Mouse (Mus musculus): ENCODE results near the gene Snapin. TPM values are rescaled to one million over a fixed set of nuclear protein-coding genes. Genes with fewer than 3 reads are reported as not detected.
A peak's percentile ranks its signal among the peaks of the same experiment; 100 is the strongest.

Snapin gene
- polyA plus RNA-seq (2021): 104 TPM

GRCm38 (mm10) chr3:90490696-90491256 lies at the start of gene Snapin:
Gene Snapin, minus strand, starts transcription at chr3:90491033.
- CTCF ChIA-PET: interaction anchor here (0.6 to 5.0 kb wide), 16 partner anchors 11 to 219 kb away, joined by 3 to 48 read pairs (median 5); partner anchors contain the start of genes S100a1, S100a13 and S100a7a
- TF ChIP-seq CTCF (IDR thresholded peaks at IDR 0.05): peak; percentile 100
- in situ Hi-C loops (cut with MboI; ENCODE audit: low pct_unique_long_range_greater_than_20kb): loop anchor here (5.0 kb wide), 1 partner anchor 217 kb away; no protein-coding TSS in a partner anchor
- POLR2A ChIA-PET: interaction anchor here (0.6 to 1.4 kb wide), 5 partner anchors 12 to 124 kb away, joined by 3 read pairs; no protein-coding TSS in a partner anchor
- H3K27me3 ChIP-seq: no peaks in the 10 kb centered on the region
- DNase-seq (ENCODE audit: low read depth, low spot score): peak; percentile 92
- peak; percentile 99 for ATAC-seq

- POLR2A ChIA-PET: interaction anchor here (1.1 to 1.5 kb wide), 5 partner anchors 13 to 76 kb away, joined by 3 to 4 read pairs (median 3); no protein-coding TSS in a partner anchor
- TF ChIP-seq CTCF (IDR thresholded peaks at IDR 0.05): no peak
- DNase-seq (ENCODE audit: low read depth, low spot score): no peak
- CTCF ChIA-PET: interaction anchor here (1.0 to 4.6 kb wide), 7 partner anchors 8 to 78 kb away, joined by 3 to 38 read pairs (median 4); partner anchors contain the start of gene S100a14
- ATAC-seq: no peak
- no peaks in the 10 kb centered on the region for H3K27me3 ChIP-seq
- in situ Hi-C loops (cut with MboI; ENCODE audit: low pct_unique_long_range_greater_than_20kb): no loop called here
These were observed 47.1 kb upstream of the Snapin start for GRCm38 (mm10) chr3:90537905-90538296.

GRCm38 (mm10) chr3:90537141-90537904 lies 46.5 kb upstream of the Snapin start, which contains the start of gene S100a16:
Gene S100a16, plus strand, starts transcription at chr3:90537254.
- no peak for TF ChIP-seq CTCF (IDR thresholded peaks at IDR 0.05)
- H3K27me3 ChIP-seq: no peaks in the 10 kb centered on the region
- POLR2A ChIA-PET: interaction anchor here (0.7 to 1.5 kb wide), 9 partner anchors 10 to 78 kb away, joined by 3 to 4 read pairs (median 3); partner anchors contain the start of gene S100a14
- peak; percentile 67 for DNase-seq (ENCODE audit: low read depth, low spot score)
- peak; percentile 97 for ATAC-seq
- in situ Hi-C loops (cut with MboI; ENCODE audit: low pct_unique_long_range_greater_than_20kb): no loop called here
- CTCF ChIA-PET: interaction anchor here (1.0 to 4.6 kb wide), 11 partner anchors 9 to 78 kb away, joined by 3 to 38 read pairs (median 4); partner anchors contain the start of gene S100a14

GRCm38 (mm10) chr3:90535446-90535845 lies 44.6 kb upstream of the Snapin start:
- no peak for DNase-seq (ENCODE audit: low read depth, low spot score)
- no peak for ATAC-seq
- in situ Hi-C loops (cut with MboI; ENCODE audit: low pct_unique_long_range_greater_than_20kb): no loop called here
- TF ChIP-seq CTCF (IDR thresholded peaks at IDR 0.05): no peak
- no peaks in the 10 kb centered on the region for H3K27me3 ChIP-seq
- CTCF ChIA-PET: interaction anchor here (0.9 to 4.6 kb wide), 4 partner anchors 10 to 80 kb away, joined by 3 to 38 read pairs (median 10); partner anchors contain the start of gene S100a14
- POLR2A ChIA-PET: no interaction called here

- H3K27me3 ChIP-seq: no peaks in the 10 kb centered on the region
- in situ Hi-C loops (cut with MboI; ENCODE audit: low pct_unique_long_range_greater_than_20kb): no loop called here
- DNase-seq (ENCODE audit: low read depth, low spot score): no peak
- CTCF ChIA-PET: interaction anchor here (1.3 to 1.4 kb wide), 2 partner anchors 12 to 52 kb away, joined by 3 read pairs; no protein-coding TSS in a partner anchor
- ATAC-seq: no peak
- POLR2A ChIA-PET: no interaction called here
- TF ChIP-seq CTCF (IDR thresholded peaks at IDR 0.05): no peak
These were observed 40.9 kb upstream of the Snapin start for GRCm38 (mm10) chr3:90531713-90532112.

- no peaks in the 10 kb centered on the region for H3K27me3 ChIP-seq
- DNase-seq (ENCODE audit: low read depth, low spot score): no peak
- ATAC-seq: no peak
- CTCF ChIA-PET: interaction anchor here (1.0 to 6.2 kb wide), 6 partner anchors 9 to 125 kb away, joined by 4 to 66 read pairs (median 22); partner anchors contain the start of genes S100a16, S100a6 and S100a7a
- in situ Hi-C loops (cut with MboI; ENCODE audit: low pct_unique_long_range_greater_than_20kb): no loop called here
- POLR2A ChIA-PET: interaction anchor here (0.8 to 1.3 kb wide), 5 partner anchors 9 to 87 kb away, joined by 3 to 4 read pairs (median 3); partner anchors contain the start of gene S100a16
- TF ChIP-seq CTCF (IDR thresholded peaks at IDR 0.05): no peak
These were observed 36.5 kb upstream of the Snapin start for GRCm38 (mm10) chr3:90527291-90527873.

GRCm38 (mm10) chr3:90526580-90526979 lies 35.7 kb upstream of the Snapin start, which contains the start of gene S100a14:
Gene S100a14, plus strand, starts transcription at chr3:90526856.
- ATAC-seq (no peak), DNase-seq (ENCODE audit: low read depth, low spot score) (no peak)
- in situ Hi-C loops (cut with MboI; ENCODE audit: low pct_unique_long_range_greater_than_20kb): no loop called here
- CTCF ChIA-PET: interaction anchor here (0.9 to 6.2 kb wide), 17 partner anchors 10 to 179 kb away, joined by 3 to 66 read pairs (median 6); partner anchors contain the start of genes Chtop, S100a16, S100a3 and S100a6
- POLR2A ChIA-PET: interaction anchor here (0.8 to 1.3 kb wide), 4 partner anchors 10 to 88 kb away, joined by 3 to 4 read pairs (median 3); partner anchors contain the start of gene S100a16
- no peaks in the 10 kb centered on the region for H3K27me3 ChIP-seq
- TF ChIP-seq CTCF (IDR thresholded peaks at IDR 0.05): no peak

- in situ Hi-C loops (cut with MboI; ENCODE audit: low pct_unique_long_range_greater_than_20kb): no loop called here
- no peak for ATAC-seq
- H3K27me3 ChIP-seq: no peaks in the 10 kb centered on the region
- no peak for DNase-seq (ENCODE audit: low read depth, low spot score)
- ChIA-PET CTCF (interaction anchor here (0.9 to 6.2 kb wide), 21 partner anchors 10 to 184 kb away, joined by 3 to 66 read pairs (median 6); partner anchors contain the start of genes Chtop, S100a16, S100a3 and S100a6), POLR2A (no interaction called here)
- no peak for TF ChIP-seq CTCF (IDR thresholded peaks at IDR 0.05)
These were observed 35.2 kb upstream of the Snapin start for GRCm38 (mm10) chr3:90526076-90526475.

GRCm38 (mm10) chr3:90525421-90525820 lies 34.6 kb upstream of the Snapin start:
- ATAC-seq (peak; percentile 73), DNase-seq (ENCODE audit: low read depth, low spot score) (no peak)
- no peaks in the 10 kb centered on the region for H3K27me3 ChIP-seq
- ChIA-PET CTCF (interaction anchor here (0.9 to 6.2 kb wide), 27 partner anchors 10 to 185 kb away, joined by 3 to 66 read pairs (median 5); partner anchors contain the start of genes Chtop, Gm42674, S100a16 and S100a3), POLR2A (interaction anchor here (0.6 to 1.2 kb wide), 3 partner anchors 58 to 164 kb away, joined by 3 read pairs; partner anchors contain the start of gene S100a4)
- TF ChIP-seq CTCF (IDR thresholded peaks at IDR 0.05): peak; percentile 98
- in situ Hi-C loops (cut with MboI; ENCODE audit: low pct_unique_long_range_greater_than_20kb): no loop called here

Measured in Patski (cell line).